Mouse (Mus musculus) testis, postnatal 14 days (tissue): ENCODE results near the gene Cactin.
A peak's percentile ranks its signal among the peaks of the same experiment; 100 is the strongest.

ENCODE experiments used
- DNase-seq: peaks from one replicate; pipeline ENCODE4 v3.0.0; 2021; ENCODE audit warnings: low spot score

Gene Cactin

GRCm38 (mm10) chr10:81319741-81320549 lies 958 bp upstream of the Cactin start:
- DNase-seq = peak; percentile 58

DNA sequence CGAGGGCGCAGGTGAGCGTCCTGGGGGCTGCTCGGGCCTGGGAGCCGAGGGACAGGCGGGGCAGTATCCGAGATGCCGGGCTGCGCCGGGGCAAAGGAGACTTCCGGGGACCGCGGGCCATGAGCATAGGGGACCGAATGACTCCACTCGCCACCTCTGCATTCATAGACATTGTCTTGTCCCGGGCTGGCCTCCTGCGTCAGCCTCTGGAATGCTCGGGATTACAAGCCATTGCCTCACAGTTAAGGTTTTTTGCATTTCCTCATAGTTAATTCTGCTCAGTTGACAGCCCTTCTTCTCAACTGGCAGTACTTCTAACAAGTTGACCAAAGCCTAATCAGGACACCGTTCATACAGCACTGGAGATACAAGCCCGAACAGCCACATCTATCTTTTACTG lies 533 bp downstream of the Cactin start:
- no peak for DNase-seq

DNA sequence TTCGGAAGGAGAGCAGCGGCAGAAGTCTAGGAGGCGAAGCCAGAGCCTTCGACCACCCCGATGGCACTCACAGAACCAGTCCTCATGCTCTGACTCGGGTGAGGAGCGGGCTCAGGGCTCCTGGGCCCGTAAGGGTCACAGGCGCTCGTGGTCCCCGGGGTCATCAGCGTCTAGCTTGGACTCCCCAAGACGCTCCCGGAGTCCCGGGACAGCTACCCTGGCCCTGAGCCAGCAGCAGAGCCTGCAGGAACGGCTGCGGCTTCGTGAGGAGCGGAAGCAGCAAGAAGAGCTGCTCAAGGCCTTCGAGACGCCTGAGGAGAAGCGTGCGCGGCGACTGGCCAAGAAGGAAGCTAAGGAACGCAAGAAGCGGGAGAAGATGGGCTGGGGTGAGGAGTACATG lies 1.5 kb downstream of the Cactin start:
- no peak for DNase-seq

GRCm38 (mm10) chr10:81323141-81323775 lies 2.4 kb downstream of the Cactin start:
- no peak for DNase-seq

- DNase-seq = no peak
Observed at GRCm38 (mm10) chr10:81323791-81324530, 3.1 kb downstream of the Cactin start.

DNA sequence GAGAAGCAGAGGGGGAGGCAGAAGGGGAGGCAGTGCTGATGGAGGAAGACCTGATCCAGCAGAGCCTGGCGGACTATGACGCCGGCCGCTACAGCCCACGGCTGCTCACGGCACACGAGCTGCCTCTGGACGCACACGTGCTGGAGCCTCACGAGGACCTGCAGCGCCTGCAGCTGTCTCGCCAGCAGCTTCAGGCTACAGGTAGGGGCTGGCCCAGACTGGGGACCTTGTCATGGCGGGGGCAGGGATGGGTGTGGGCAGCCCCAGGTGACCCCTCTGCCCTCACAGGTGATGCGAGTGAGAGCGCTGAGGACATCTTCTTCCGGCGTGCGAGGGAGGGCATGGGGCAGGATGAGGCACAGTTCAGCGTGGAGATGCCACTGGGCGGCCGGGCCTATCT lies 4.3 kb downstream of the Cactin start:
- DNase-seq = no peak

DNA sequence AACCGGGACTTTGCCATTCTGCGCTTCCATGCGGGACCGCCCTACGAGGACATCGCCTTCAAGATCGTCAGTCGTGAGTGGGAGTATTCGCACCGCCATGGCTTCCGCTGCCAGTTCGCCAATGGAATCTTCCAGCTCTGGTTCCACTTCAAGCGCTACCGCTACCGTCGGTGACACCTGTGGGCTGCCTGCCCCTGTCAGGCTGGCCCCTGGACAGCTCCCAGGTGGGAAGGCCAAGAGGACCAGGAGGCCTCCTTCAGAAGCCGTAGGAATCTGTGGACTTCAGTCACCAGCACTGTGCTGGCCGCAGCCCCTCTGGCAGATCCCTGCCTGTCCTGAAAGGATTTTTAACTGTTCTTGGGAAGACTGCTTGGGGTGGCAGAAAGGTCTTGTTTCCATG lies 4.9 kb downstream of the Cactin start:
- DNase-seq = no peak

- no peak for DNase-seq
Observed at GRCm38 (mm10) chr10:81326858-81327257, 6.0 kb downstream of the Cactin start.

- no peak for DNase-seq
Observed at GRCm38 (mm10) chr10:81327959-81328358, 7.1 kb downstream of the Cactin start.

DNA sequence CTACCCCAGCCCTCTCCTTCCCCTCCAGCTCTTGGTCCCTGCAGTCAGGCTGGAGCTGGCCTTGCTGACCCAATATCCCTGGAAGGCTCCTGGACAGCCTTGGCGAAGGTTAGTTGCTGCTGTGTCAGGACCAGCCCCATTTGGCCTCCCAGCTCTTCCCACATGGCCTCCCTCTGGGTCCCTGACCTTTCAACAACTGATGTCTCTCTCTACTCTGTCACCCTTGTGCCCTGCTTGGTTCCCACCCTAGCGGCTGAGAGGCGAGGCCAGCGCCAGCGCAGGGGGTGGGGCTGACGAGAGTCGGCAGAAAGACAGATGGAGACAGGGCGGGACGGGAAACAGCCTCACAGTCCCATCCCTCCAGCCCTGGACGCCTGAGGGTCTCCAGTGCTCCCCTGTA lies 7.5 kb downstream of the Cactin start, which contains the start of gene Tbxa2r:
Gene Tbxa2r, plus strand, starts transcription at position 346 of the 400 bp plus-strand sequence.
- DNase-seq = peak; percentile 66

DNA sequence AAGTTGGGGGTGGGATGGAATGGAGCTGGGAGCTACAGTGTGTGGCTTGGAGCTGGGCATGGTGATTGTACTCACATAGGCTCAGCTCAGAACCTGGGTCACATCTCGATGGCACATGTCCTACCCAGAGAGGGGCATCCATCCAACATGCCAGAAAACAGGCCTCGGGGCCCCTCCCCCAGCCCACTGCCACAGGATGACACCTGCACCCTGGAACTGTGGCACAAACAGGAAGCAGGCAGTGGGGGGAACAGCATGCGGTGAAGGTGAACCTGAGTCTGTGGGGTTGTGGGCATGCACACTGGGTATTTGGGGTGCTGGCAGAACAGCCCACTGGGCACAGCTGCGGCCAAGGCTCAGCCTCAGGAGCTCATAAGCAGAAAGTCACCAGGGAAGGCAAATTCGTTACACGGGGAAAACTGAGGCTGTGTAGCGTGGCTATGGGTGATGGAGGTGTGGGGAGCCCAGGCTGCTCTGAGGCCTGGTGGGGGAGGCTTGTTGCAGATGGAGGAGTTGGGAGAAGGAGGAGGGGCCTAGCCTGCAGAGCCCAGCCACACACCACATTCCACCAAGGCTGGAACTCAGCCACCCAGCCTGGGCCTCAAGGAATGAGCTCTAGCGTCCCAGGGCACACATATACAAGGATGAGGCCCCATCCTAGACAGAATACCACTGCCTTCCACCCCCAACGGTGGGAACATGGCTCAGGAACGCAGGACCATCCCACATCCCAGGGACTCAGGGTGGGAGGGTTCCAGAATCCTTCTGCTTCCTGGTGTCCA lies 8.5 kb downstream of the Cactin start:
- DNase-seq = no peak

- no peak for DNase-seq
Observed at GRCm38 (mm10) chr10:81330007-81330406, 9.1 kb downstream of the Cactin start.

- no peak for DNase-seq
Observed at GRCm38 (mm10) chr10:81332277-81332676, 11.4 kb downstream of the Cactin start.

GRCm38 (mm10) chr10:81334324-81334723 lies 13.4 kb downstream of the Cactin start:
- DNase-seq = no peak

GRCm38 (mm10) chr10:81335393-81336340 lies 14.8 kb downstream of the Cactin start:
- DNase-seq = no peak

GRCm38 (mm10) chr10:81336558-81336957 lies 15.7 kb downstream of the Cactin start:
- DNase-seq = no peak

GRCm38 (mm10) chr10:81340551-81341332 lies 19.8 kb downstream of the Cactin start:
- DNase-seq = no peak

DNA sequence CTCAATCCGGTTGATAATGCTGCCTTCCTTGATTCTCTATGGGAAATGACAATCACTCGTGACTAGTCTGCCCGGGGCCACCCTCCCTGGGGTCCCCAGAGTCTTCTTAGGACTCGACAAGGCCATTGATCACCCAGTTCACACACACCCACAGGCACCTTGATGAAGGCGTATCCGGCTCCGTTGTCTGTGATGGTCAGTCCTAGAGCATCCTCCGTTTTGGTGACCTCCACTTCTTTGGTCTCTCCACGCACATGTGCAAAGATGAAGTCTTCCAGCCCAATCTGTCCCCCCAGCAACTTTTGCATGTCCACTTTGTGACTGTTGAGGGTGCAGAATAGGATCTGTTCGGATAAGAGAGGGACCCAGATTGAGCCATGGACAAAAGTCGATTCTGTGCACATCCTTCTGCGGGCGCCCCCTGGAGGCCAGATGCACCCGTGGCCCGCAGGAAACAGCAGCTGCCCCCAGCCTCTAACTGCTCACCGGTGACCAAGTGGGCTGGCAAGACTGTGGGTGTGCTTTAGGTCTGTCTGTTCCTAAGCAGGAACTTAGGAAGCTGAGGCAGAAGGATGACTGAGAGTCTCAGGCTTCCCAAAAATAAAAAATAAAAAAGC lies 20.5 kb downstream of the Cactin start:
- DNase-seq = no peak

DNA sequence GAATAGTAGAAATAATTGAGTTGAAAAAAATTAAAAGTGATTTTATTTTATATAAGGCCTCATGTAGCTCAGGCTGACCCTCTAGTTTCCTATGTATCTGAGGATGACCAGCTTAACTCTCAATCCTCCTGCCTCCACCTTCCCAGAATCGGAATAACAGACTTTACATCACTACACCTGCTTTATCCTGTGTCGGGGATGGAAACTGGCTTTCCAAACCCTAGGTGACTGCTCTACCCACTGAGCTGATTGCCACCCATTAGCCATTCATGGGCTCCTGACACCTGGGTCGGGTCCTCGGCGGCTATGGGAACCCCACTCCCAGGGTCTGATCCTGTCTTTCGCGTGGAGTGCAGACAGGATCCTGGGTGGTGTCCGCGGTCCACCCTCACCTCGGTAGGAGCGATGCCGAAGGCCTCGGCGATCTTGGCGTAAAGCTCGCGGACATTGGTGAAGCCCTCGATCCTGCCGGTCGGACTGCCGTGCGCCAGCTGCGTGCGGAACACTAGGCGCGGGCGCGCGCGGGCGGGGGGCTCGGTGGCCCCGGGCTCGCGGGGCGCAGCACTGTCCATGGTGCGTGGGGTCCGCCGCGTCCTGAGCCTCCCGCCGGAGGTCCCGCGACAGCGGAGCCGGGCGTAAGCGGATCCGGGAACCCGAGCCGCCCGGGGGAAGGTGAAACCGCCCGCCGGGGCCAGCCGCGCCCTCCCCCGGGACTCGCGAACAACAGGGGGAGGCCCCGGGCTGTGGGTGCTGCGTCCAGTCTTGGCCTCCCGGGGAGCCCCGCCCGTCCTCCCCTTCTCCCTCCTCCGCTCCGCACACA lies 22.0 kb downstream of the Cactin start, which contains the start of gene Gipc3:
Gene Gipc3, minus strand, starts transcription at position 581 of the 820 bp plus-strand sequence.
- no peak for DNase-seq
